Mouse (Mus musculus) liver, adult 2 months (tissue): Measurements from ENCODE around the gene Got1.

Experiments
- CTCF ChIP-seq: fragments of 200-500 bp; IDR thresholded peaks from 2 replicates; pipeline ENCODE4 v1.5.1; 2011; ENCODE audit warnings: low read depth, low read length, control low read depth
- POLR2A ChIP-seq: fragments of 200-500 bp; IDR thresholded peaks from 2 replicates; pipeline ENCODE4 v1.6.1; 2011; ENCODE audit warnings: low read length, control low read depth; ENCODE audit not compliant: insufficient read depth; ENCODE audit errors: extremely low read depth

- TF ChIP-seq CTCF (no peak), POLR2A (no peak)
Observed at GRCm38 (mm10) chr19:43460481-43460880, 63.9 kb downstream of the Got1 start.
